Mouse (Mus musculus) ES-Bruce4 (cell line): Measurements from ENCODE around the gene Triobp.

Experiments used
- CTCF ChIP-seq: IDR thresholded peaks from one replicate; pipeline ENCODE4 v1.8.1; 2011; ENCODE audit warnings: low read depth, low read length
- EP300 ChIP-seq: IDR thresholded peaks from 2 replicates; pipeline ENCODE4 v1.6.1; 2011; ENCODE audit warnings: low read depth, low read length; ENCODE audit not compliant: insufficient read depth
- POLR2A ChIP-seq: IDR thresholded peaks from one replicate; pipeline ENCODE4 v1.8.1; 2011; ENCODE audit warnings: low read length; ENCODE audit not compliant: insufficient read depth

DNA sequence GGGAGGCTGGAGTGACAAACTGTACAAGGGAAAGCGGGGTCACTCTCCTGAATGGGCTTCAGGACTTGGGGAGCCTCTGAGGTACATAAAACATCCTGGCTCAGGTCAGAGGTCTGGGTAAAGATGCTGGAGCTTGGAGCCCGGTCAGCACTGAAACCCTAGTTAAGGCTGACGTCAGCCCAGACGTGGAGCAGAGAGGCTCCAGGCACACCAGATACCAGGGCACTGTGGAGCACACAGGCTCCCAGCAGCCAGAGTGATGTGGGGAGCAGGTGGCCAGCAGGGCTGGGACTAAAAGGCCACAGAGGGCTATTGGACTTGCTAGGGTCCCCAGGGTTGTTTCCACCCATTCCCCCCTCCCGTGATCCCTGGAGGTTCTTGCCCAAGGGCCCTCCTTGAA is 62.2 kb downstream of the Triobp start:
- TF ChIP-seq CTCF (no peak), EP300 (no peak), POLR2A (no peak)
